Mouse (Mus musculus) forebrain, embryonic 15.5 days (tissue): Measurements from ENCODE around the gene Gm9573. TPM values are rescaled to one million over a fixed set of nuclear protein-coding genes. Genes with fewer than 3 reads are reported as not detected.

Source experiments
- ATAC-seq: fragments of 200-750 bp; cut with Nextera tagmentation; replicated peaks from 2 replicates; pipeline ENCODE4 v1.8.0; 2017; ENCODE audit warnings: mild to moderate bottlenecking, moderate TSS enrichment, moderate library complexity
- H3K27ac ChIP-seq: fragments of 300-500 bp; sonication (generic); replicated peaks from 2 replicates; pipeline ENCODE4 v1.5.1; 2015; ENCODE audit warnings: mild to moderate bottlenecking, inconsistent platforms
- H3K27me3 ChIP-seq: fragments of 300-500 bp; sonication (generic); 2 replicates; pipeline ENCODE4 v1.6.1; 2015; ENCODE audit warnings: inconsistent platforms
- H3K36me3 ChIP-seq: fragments of 300-500 bp; sonication (generic); 2 replicates; pipeline ENCODE4 v1.6.1; 2015; ENCODE audit warnings: mild to moderate bottlenecking, inconsistent platforms
- H3K4me1 ChIP-seq: fragments of 300-500 bp; sonication (generic); 2 replicates; pipeline ENCODE4 v1.6.1; 2015; ENCODE audit warnings: inconsistent platforms
- H3K4me2 ChIP-seq: fragments of 300-500 bp; sonication (generic); replicated peaks from 2 replicates; pipeline ENCODE4 v1.6.1; 2015; ENCODE audit warnings: mild to moderate bottlenecking, inconsistent platforms
- H3K4me3 ChIP-seq: fragments of 300-500 bp; sonication (generic); 2 replicates; pipeline ENCODE4 v1.5.1; 2015; ENCODE audit warnings: mild to moderate bottlenecking, inconsistent platforms
- H3K9ac ChIP-seq: fragments of 300-500 bp; sonication (generic); replicated peaks from 2 replicates; pipeline ENCODE4 v1.6.1; 2015; ENCODE audit warnings: mild to moderate bottlenecking, inconsistent platforms
- H3K9me3 ChIP-seq: fragments of 300-500 bp; sonication (generic); 2 replicates; pipeline ENCODE4 v1.6.1; 2016; ENCODE audit warnings: inconsistent platforms
- WGBS: fragments of 180-500 bp; shearing (Covaris S2); methylation state at CpG from one replicate; pipeline ENCODE4 v1.1.7; 2015; ENCODE audit warnings: mixed read lengths; 5-methylcytosine and 5-hydroxymethylcytosine counted together
- polyA plus RNA-seq: library from polyadenylated mRNA; unstranded; fragments of >200 nt; fragmentation: Nextera tagmentation; extraction: Ambion mirVana; gene quantifications from 2 replicates; pipeline ENCODE4 v1.2.1, GENCODE M21; 2015

Gm9573 gene
- polyA plus RNA-seq, 1 experiment from 2014 or later, result not detected

- peaks cover 4% of the 10 kb centered on the region; the same call in 1 of the 2 replicates for H3K27me3 ChIP-seq
- no peaks in the 10 kb centered on the region for H3K9me3 ChIP-seq
- no peaks in the 10 kb centered on the region for H3K36me3 ChIP-seq
- WGBS, result 89% methylated on average over 6 of the region's 6 CpGs
- H3K4me2 ChIP-seq, result no peak overlapping the region
- H3K9ac ChIP-seq, result no peak overlapping the region
- peaks cover 3% of the 10 kb centered on the region for H3K4me1 ChIP-seq
- H3K27ac ChIP-seq, result no peak overlapping the region
- no peak for ATAC-seq
- no peak overlapping the region for H3K4me3 ChIP-seq
Measured at GRCm38 (mm10) chr17:35639352-35639751, 12.9 kb upstream of the Gm9573 start.

GRCm38 (mm10) chr17:35638475-35639190 lies 12.2 kb upstream of the Gm9573 start:
- H3K36me3 ChIP-seq, result no peaks in the 10 kb centered on the region
- peaks cover 4% of the 10 kb centered on the region; the same call in 1 of the 2 replicates for H3K27me3 ChIP-seq
- H3K9me3 ChIP-seq, result no peaks in the 10 kb centered on the region
- H3K9ac ChIP-seq, result no peak overlapping the region
- H3K4me1 ChIP-seq, result peaks cover 3% of the 10 kb centered on the region
- whole genome bisulfite sequencing, result 33% methylated on average over 14 of the region's 14 CpGs
- no peak overlapping the region for H3K27ac ChIP-seq
- 0 out of 2 replicates have a peak overlapping the region, but pooled peaks have one; percentile 16 for H3K4me2 ChIP-seq
- H3K4me3 ChIP-seq, result no peak overlapping the region
- peak; percentile 68; the same call in 1 of the 2 replicates for ATAC-seq

- no peak overlapping the region for H3K4me3 ChIP-seq
- WGBS, result 38% methylated on average over 5 of the region's 5 CpGs
- no peak for ATAC-seq
- H3K4me2 ChIP-seq, result no peak overlapping the region
- no peaks in the 10 kb centered on the region for H3K36me3 ChIP-seq
- no peaks in the 10 kb centered on the region for H3K9me3 ChIP-seq
- H3K9ac ChIP-seq, result no peak overlapping the region
- peaks cover 4% of the 10 kb centered on the region; the same call in 1 of the 2 replicates for H3K27me3 ChIP-seq
- no peak overlapping the region for H3K27ac ChIP-seq
- H3K4me1 ChIP-seq, result peaks cover 3% of the 10 kb centered on the region
Measured at GRCm38 (mm10) chr17:35636363-35636762, 9.9 kb upstream of the Gm9573 start.

- ATAC-seq, result peak; percentile 78
- H3K27ac ChIP-seq, result no peak overlapping the region
- peaks cover 3% of the 10 kb centered on the region for H3K4me1 ChIP-seq
- peak overlapping the region; percentile 74 for H3K4me2 ChIP-seq
- peak overlapping the region; percentile 34; the same call in 1 of the 2 replicates for H3K9ac ChIP-seq
- WGBS, result 0% methylated on average over 15 of the region's 15 CpGs
- H3K4me3 ChIP-seq, result peak overlapping the region; percentile 45
- H3K36me3 ChIP-seq, result no peaks in the 10 kb centered on the region
- H3K9me3 ChIP-seq, result no peaks in the 10 kb centered on the region
- peaks cover 4% of the 10 kb centered on the region; the same call in 1 of the 2 replicates for H3K27me3 ChIP-seq
Measured at GRCm38 (mm10) chr17:35635699-35636111, 9.3 kb upstream of the Gm9573 start.

GRCm38 (mm10) chr17:35635202-35635601 lies 8.8 kb upstream of the Gm9573 start:
- Histone ChIP-seq H3K9me3 (no peaks in the 10 kb centered on the region), H3K27ac (no peak overlapping the region), H3K27me3 (peaks cover 4% of the 10 kb centered on the region; the same call in 1 of the 2 replicates), H3K4me2 (no peak overlapping the region), H3K4me3 (no peak overlapping the region; the same call in 1 of the 2 replicates), H3K4me1 (peaks cover 3% of the 10 kb centered on the region), H3K9ac (no peak overlapping the region), H3K36me3 (no peaks in the 10 kb centered on the region)
- 76% methylated on average over 3 of the region's 3 CpGs for WGBS
- no peak for ATAC-seq

- H3K36me3 ChIP-seq, result no peaks in the 10 kb centered on the region
- H3K9me3 ChIP-seq, result no peaks in the 10 kb centered on the region
- no peak overlapping the region for H3K4me2 ChIP-seq
- WGBS, result 4% methylated on average over 1 of the region's 1 CpGs
- no peak overlapping the region for H3K4me3 ChIP-seq
- no peak; the same call in 1 of the 2 replicates for ATAC-seq
- no peak overlapping the region for H3K9ac ChIP-seq
- H3K27me3 ChIP-seq, result peaks cover 4% of the 10 kb centered on the region; the same call in 1 of the 2 replicates
- H3K4me1 ChIP-seq, result peaks cover 3% of the 10 kb centered on the region
- H3K27ac ChIP-seq, result no peak overlapping the region
Measured at GRCm38 (mm10) chr17:35633992-35634391, 7.6 kb upstream of the Gm9573 start.

GRCm38 (mm10) chr17:35617127-35617526 lies 9.3 kb downstream of the Gm9573 start:
- Histone ChIP-seq H3K36me3 (no peaks in the 10 kb centered on the region), H3K4me3 (no peak overlapping the region), H3K4me2 (no peak overlapping the region), H3K4me1 (no peaks in the 10 kb centered on the region), H3K9me3 (no peaks in the 10 kb centered on the region), H3K9ac (no peak overlapping the region), H3K27ac (no peak overlapping the region), H3K27me3 (no peaks in the 10 kb centered on the region)
- 86% methylated on average over 4 of the region's 4 CpGs for WGBS
- no peak for ATAC-seq

GRCm38 (mm10) chr17:35601736-35602354 lies 24.6 kb downstream of the Gm9573 start:
- Histone ChIP-seq H3K4me2 (no peak overlapping the region), H3K9me3 (no peaks in the 10 kb centered on the region)
- 59% methylated on average over 8 of the region's 8 CpGs for WGBS

GRCm38 (mm10) chr17:35601249-35601648 lies 25.2 kb downstream of the Gm9573 start, which contains the start of gene Sfta2:
Gene Sfta2 (plus strand): TSS chr17:35601549.
- Histone ChIP-seq H3K4me3 (no peak within 1 kb of the TSS), H3K4me1 (no peaks in the 10 kb centered on the region), H3K4me2 (no peak within 1 kb of the TSS), H3K9me3 (no peaks in the 10 kb centered on the region), H3K27ac (no peak within 1 kb of the TSS), H3K36me3 (no peaks in the 10 kb centered on the region), H3K27me3 (no peaks in the 10 kb centered on the region), H3K9ac (no peak within 1 kb of the TSS)
- no peak for ATAC-seq
- 59% methylated on average over 2 of the region's 2 CpGs for WGBS

More at GRCm38 (mm10) chr17:35601736-35602354, 24.6 kb downstream of the Gm9573 start:
- Histone ChIP-seq H3K4me3 (no peak overlapping the region), H3K27ac (no peak overlapping the region), H3K27me3 (no peaks in the 10 kb centered on the region), H3K4me1 (no peaks in the 10 kb centered on the region), H3K9ac (no peak overlapping the region), H3K36me3 (no peaks in the 10 kb centered on the region)
- no peak for ATAC-seq

- no peak for ATAC-seq
- H3K4me3 ChIP-seq, result no peak overlapping the region
- H3K27ac ChIP-seq, result no peak overlapping the region
- no peak overlapping the region for H3K9ac ChIP-seq
- 91% methylated on average over 3 of the region's 3 CpGs for WGBS
- no peaks in the 10 kb centered on the region for H3K27me3 ChIP-seq
- no peaks in the 10 kb centered on the region for H3K9me3 ChIP-seq
- no peaks in the 10 kb centered on the region for H3K4me1 ChIP-seq
- H3K36me3 ChIP-seq, result no peaks in the 10 kb centered on the region
- H3K4me2 ChIP-seq, result no peak overlapping the region
Measured at GRCm38 (mm10) chr17:35597399-35597798, 29.0 kb downstream of the Gm9573 start.

GRCm38 (mm10) chr17:35594456-35594855 lies 32.0 kb downstream of the Gm9573 start:
- H3K4me3 ChIP-seq, result no peak overlapping the region
- H3K27me3 ChIP-seq, result no peaks in the 10 kb centered on the region
- H3K4me1 ChIP-seq, result peaks cover 7% of the 10 kb centered on the region
- no peak overlapping the region for H3K4me2 ChIP-seq
- H3K9ac ChIP-seq, result no peak overlapping the region
- 87% methylated on average over 7 of the region's 7 CpGs for WGBS
- ATAC-seq, result no peak
- no peak overlapping the region for H3K27ac ChIP-seq
- H3K9me3 ChIP-seq, result no peaks in the 10 kb centered on the region
- H3K36me3 ChIP-seq, result no peaks in the 10 kb centered on the region

GRCm38 (mm10) chr17:35593786-35594185 lies 32.7 kb downstream of the Gm9573 start:
- Histone ChIP-seq H3K9me3 (no peaks in the 10 kb centered on the region), H3K27ac (no peak overlapping the region), H3K9ac (no peak overlapping the region), H3K4me1 (peaks cover 7% of the 10 kb centered on the region), H3K4me2 (no peak overlapping the region), H3K4me3 (no peak overlapping the region), H3K36me3 (no peaks in the 10 kb centered on the region), H3K27me3 (no peaks in the 10 kb centered on the region)
- WGBS, result 40% methylated on average over 4 of the region's 4 CpGs
- ATAC-seq, result no peak
